Mouse (Mus musculus) splenic B cell, adult 2 months (primary cell): ENCODE measurements around the gene Knstrn.

Source experiments
- DNase-seq: peaks from one replicate; pipeline ENCODE4 v3.0.0-alpha.2; 2011; ENCODE audit warnings: low read depth, low spot score
- H3K27me3 ChIP-seq: 2 replicates; pipeline ENCODE4 v1.6.1; 2012; ENCODE audit warnings: mild to moderate bottlenecking, low read length, moderate library complexity, mixed read lengths; ENCODE audit not compliant: control insufficient read depth, poor library complexity, insufficient read depth, severe bottlenecking
- H3K36me3 ChIP-seq: 2 replicates; pipeline ENCODE4 v1.6.1; 2012; ENCODE audit warnings: mild to moderate bottlenecking, low read length, moderate library complexity, mixed read lengths; ENCODE audit not compliant: control insufficient read depth, poor library complexity, insufficient read depth, severe bottlenecking

Knstrn gene

DNA sequence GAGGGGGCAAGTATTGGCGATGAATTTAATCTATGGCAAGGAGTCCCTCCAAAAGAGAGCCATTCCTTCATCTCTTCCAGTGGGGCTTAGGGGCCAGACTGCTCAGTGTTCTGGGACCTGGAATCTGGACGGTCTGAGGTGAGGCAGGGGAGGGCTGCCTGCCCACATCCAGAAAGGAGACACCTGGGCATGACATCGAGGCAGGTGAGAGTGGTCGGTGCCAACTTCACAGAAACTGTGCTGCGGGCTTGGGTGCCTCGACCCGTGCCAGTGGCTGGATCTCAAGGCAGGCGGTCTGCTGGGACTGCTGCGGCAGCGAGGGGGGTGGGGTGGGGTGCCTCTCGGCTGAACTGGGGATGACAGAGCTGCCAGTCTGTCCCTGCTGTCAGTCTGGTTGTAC lies 84.0 kb downstream of the Knstrn start:
- Histone ChIP-seq H3K36me3 (no peaks in the 10 kb centered on the region), H3K27me3 (no peaks in the 10 kb centered on the region)
- DNase-seq, result peak; percentile 25

GRCm38 (mm10) chr2:118898771-118899170 lies 85.0 kb downstream of the Knstrn start:
- no peaks in the 10 kb centered on the region for H3K36me3 ChIP-seq
- DNase-seq, result no peak
- H3K27me3 ChIP-seq, result no peaks in the 10 kb centered on the region

- no peaks in the 10 kb centered on the region for H3K36me3 ChIP-seq
- DNase-seq, result no peak
- H3K27me3 ChIP-seq, result no peaks in the 10 kb centered on the region
These were observed 85.5 kb downstream of the Knstrn start for GRCm38 (mm10) chr2:118899306-118899705.

DNA sequence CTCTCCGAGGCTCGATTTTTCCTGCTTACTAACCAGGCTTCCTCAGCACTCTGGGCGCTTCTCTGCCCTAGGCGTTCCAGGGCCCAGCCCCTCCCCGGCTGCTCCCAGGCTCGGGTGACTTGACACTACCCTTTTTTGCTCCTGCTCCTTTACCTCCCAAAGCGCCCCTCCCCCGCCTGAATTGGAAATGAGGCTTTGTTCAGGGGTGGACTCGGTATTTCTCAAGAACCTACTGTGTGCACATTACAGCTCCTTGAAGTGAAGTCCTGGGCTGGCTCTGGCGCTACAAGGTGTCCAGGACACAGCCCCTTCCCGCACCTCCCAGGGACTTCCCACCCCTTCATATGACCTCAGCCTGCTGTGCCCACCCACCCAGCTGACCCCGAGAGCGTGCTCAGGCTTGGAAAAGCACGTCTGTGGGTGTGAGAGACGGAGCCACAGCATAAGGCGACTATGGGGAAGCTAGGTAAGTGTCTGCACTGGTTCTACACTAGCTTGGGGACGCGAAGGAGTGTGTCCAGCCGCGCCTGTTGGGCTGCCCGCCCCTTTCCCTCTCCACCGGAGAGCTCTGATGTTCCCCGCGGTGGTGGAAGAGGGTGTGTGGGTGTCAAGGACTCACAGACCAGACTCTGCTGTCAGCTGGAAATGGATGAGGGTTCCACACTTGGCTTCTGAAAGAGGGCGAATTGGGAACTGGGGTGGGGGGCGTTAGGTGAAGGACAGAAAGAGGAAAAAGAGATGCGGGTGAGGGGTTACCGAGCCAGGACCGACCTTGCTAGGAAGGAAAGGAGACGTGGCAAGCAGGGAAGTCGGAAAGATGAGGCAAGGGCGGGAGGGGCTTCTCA lies 86.4 kb downstream of the Knstrn start, which contains the start of gene Bahd1:
Bahd1 (plus strand) TSS at position 397 of the 845 bp plus-strand sequence.
- no peaks in the 10 kb centered on the region for H3K27me3 ChIP-seq
- no peaks in the 10 kb centered on the region for H3K36me3 ChIP-seq
- peak; percentile 23 for DNase-seq

GRCm38 (mm10) chr2:118900826-118901140 lies 87.0 kb downstream of the Knstrn start:
- peak; percentile 22 for DNase-seq
- no peaks in the 10 kb centered on the region for H3K27me3 ChIP-seq
- H3K36me3 ChIP-seq, result no peaks in the 10 kb centered on the region

- H3K27me3 ChIP-seq, result no peaks in the 10 kb centered on the region
- H3K36me3 ChIP-seq, result no peaks in the 10 kb centered on the region
- DNase-seq, result peak; percentile 94
These were observed 87.6 kb downstream of the Knstrn start for GRCm38 (mm10) chr2:118901175-118902031.

- Histone ChIP-seq H3K27me3 (no peaks in the 10 kb centered on the region), H3K36me3 (no peaks in the 10 kb centered on the region)
- DNase-seq, result peak; percentile 43
These were observed 88.5 kb downstream of the Knstrn start for GRCm38 (mm10) chr2:118902051-118903025.

DNA sequence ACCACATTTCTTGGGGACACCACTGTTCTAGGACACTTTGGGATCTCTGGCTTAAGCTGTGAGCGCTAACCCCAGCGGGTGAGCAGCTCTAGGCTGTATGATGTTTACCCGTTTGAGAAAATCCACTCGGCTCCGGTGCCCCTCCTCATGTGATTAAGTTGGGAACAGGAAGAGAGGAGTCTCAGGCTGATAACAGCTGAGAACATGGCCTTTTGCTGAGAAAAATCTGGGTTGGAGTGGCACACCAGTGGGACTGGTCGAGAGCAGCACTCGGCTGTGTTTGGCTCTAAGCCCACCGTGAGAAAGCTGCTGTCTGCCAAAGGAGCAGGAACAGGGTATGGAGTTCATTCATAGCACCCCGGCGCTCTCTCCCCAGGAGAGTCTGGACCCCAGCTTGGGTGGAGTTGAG lies 89.5 kb downstream of the Knstrn start:
- no peaks in the 10 kb centered on the region for H3K27me3 ChIP-seq
- no peaks in the 10 kb centered on the region for H3K36me3 ChIP-seq
- no peak for DNase-seq
